Mouse (Mus musculus) neural tube, embryonic 13.5 days (tissue): ENCODE results near the gene Mcu. TPM values are rescaled to one million over a fixed set of nuclear protein-coding genes. Genes with fewer than 3 reads are reported as not detected.

ENCODE experiments used
- ATAC-seq: fragments of 200-750 bp; cut with Nextera tagmentation; 2 replicates; pipeline ENCODE4 v1.8.0; 2017; ENCODE audit warnings: low read depth, mild to moderate bottlenecking, moderate TSS enrichment, moderate library complexity
- H3K27ac ChIP-seq: fragments of 300-500 bp; sonication (generic); replicated peaks from 2 replicates; pipeline ENCODE4 v1.5.1; 2015; ENCODE audit warnings: moderate library complexity, mild to moderate bottlenecking, inconsistent platforms
- H3K27me3 ChIP-seq: fragments of 300-500 bp; sonication (generic); 2 replicates; pipeline ENCODE4 v1.6.1; 2015; ENCODE audit warnings: mild to moderate bottlenecking, inconsistent platforms
- H3K36me3 ChIP-seq: fragments of 300-500 bp; sonication (generic); 2 replicates; pipeline ENCODE4 v1.6.1; 2015; ENCODE audit warnings: mild to moderate bottlenecking, inconsistent platforms
- H3K4me1 ChIP-seq: fragments of 300-500 bp; sonication (generic); replicated peaks from 2 replicates; pipeline ENCODE4 v1.6.1; 2015; ENCODE audit warnings: inconsistent platforms
- H3K4me2 ChIP-seq: fragments of 300-500 bp; sonication (generic); 2 replicates; pipeline ENCODE4 v1.6.1; 2015; ENCODE audit warnings: inconsistent platforms, mild to moderate bottlenecking, moderate library complexity
- H3K4me3 ChIP-seq: fragments of 300-500 bp; sonication (generic); 2 replicates; pipeline ENCODE4 v1.5.1; 2015; ENCODE audit warnings: mild to moderate bottlenecking, inconsistent platforms
- H3K9ac ChIP-seq: fragments of 300-500 bp; sonication (generic); 2 replicates; pipeline ENCODE4 v1.6.1; 2015; ENCODE audit warnings: moderate library complexity, mild to moderate bottlenecking, inconsistent platforms
- H3K9me3 ChIP-seq: fragments of 300-500 bp; sonication (generic); 2 replicates; pipeline ENCODE4 v1.6.1; 2016; ENCODE audit warnings: inconsistent platforms
- WGBS: fragments of 180-500 bp; shearing (Covaris S2); methylation state at CpG from one replicate; pipeline ENCODE4 v1.1.7; 2015; 5-methylcytosine and 5-hydroxymethylcytosine counted together
- polyA plus RNA-seq: library from polyadenylated mRNA; unstranded; fragments of >200 nt; fragmentation: Nextera tagmentation; extraction: Ambion mirVana; gene quantifications from 2 replicates; pipeline ENCODE4 v1.2.1, GENCODE M21; 2015

Mcu gene
- polyA plus RNA-seq, 1 experiment from 2014 or later, result 34.4 TPM

GRCm38 (mm10) chr10:59441735-59442134, 174.8 kb downstream of the Mcu start, which contains the start of gene Oit3:
TSS of gene Oit3 (minus strand) at chr10:59441778.
- H3K27ac ChIP-seq, result no peak within 1 kb of the TSS
- H3K4me2 ChIP-seq, result no peak within 1 kb of the TSS
- H3K9me3 ChIP-seq, result no peaks in the 10 kb centered on the region
- WGBS, result 81% methylated on average over 11 of the region's 11 CpGs
- H3K9ac ChIP-seq, result no peak within 1 kb of the TSS
- peaks cover 9% of the 10 kb centered on the region for H3K4me1 ChIP-seq
- H3K36me3 ChIP-seq, result no peaks in the 10 kb centered on the region
- no peak within 1 kb of the TSS for H3K4me3 ChIP-seq
- ATAC-seq, result no peak
- H3K27me3 ChIP-seq, result no peaks in the 10 kb centered on the region

- ATAC-seq, result no peak
- WGBS, result 69% methylated on average over 6 of the region's 6 CpGs
- no peak overlapping the region for H3K9ac ChIP-seq
- no peaks in the 10 kb centered on the region for H3K9me3 ChIP-seq
- no peak overlapping the region for H3K27ac ChIP-seq
- H3K4me1 ChIP-seq, result peaks cover 9% of the 10 kb centered on the region
- H3K36me3 ChIP-seq, result no peaks in the 10 kb centered on the region
- H3K4me3 ChIP-seq, result no peak overlapping the region
- no peak overlapping the region for H3K4me2 ChIP-seq
- no peaks in the 10 kb centered on the region for H3K27me3 ChIP-seq
Observed at GRCm38 (mm10) chr10:59440177-59440576, 176.3 kb downstream of the Mcu start.

- Histone ChIP-seq H3K27me3 (no peaks in the 10 kb centered on the region), H3K9ac (no peak overlapping the region), H3K4me1 (peaks cover 5% of the 10 kb centered on the region), H3K9me3 (no peaks in the 10 kb centered on the region), H3K27ac (no peak overlapping the region), H3K4me2 (no peak overlapping the region), H3K36me3 (no peaks in the 10 kb centered on the region), H3K4me3 (no peak overlapping the region)
- 68% methylated on average over 5 of the region's 5 CpGs for WGBS
- no peak for ATAC-seq
Observed at GRCm38 (mm10) chr10:59439508-59439931, 177.0 kb downstream of the Mcu start.

- peaks cover 5% of the 10 kb centered on the region; the same call in 1 of the 2 replicates for H3K4me1 ChIP-seq
- no peak overlapping the region for H3K27ac ChIP-seq
- no peaks in the 10 kb centered on the region for H3K27me3 ChIP-seq
- ATAC-seq, result no peak
- 94% methylated on average over 12 of the region's 12 CpGs for WGBS
- no peaks in the 10 kb centered on the region for H3K9me3 ChIP-seq
- no peak overlapping the region for H3K4me2 ChIP-seq
- H3K4me3 ChIP-seq, result no peak overlapping the region
- no peak overlapping the region for H3K9ac ChIP-seq
- H3K36me3 ChIP-seq, result no peaks in the 10 kb centered on the region
Observed at GRCm38 (mm10) chr10:59438651-59439050, 177.8 kb downstream of the Mcu start.

GRCm38 (mm10) chr10:59435746-59436145, 180.7 kb downstream of the Mcu start:
- WGBS, result 95% methylated on average over 18 of the region's 18 CpGs
- Histone ChIP-seq H3K4me1 (no peaks in the 10 kb centered on the region), H3K4me2 (no peak overlapping the region), H3K4me3 (no peak overlapping the region), H3K27ac (no peak overlapping the region), H3K9me3 (no peaks in the 10 kb centered on the region), H3K9ac (no peak overlapping the region), H3K27me3 (no peaks in the 10 kb centered on the region), H3K36me3 (no peaks in the 10 kb centered on the region)
- ATAC-seq, result no peak

- 78% methylated on average over 6 of the region's 6 CpGs for WGBS
Observed at GRCm38 (mm10) chr10:59430701-59431218, 185.7 kb downstream of the Mcu start.

GRCm38 (mm10) chr10:59429448-59430135, 186.9 kb downstream of the Mcu start:
- WGBS, result 68% methylated on average over 16 of the region's 16 CpGs
- H3K4me2 ChIP-seq, result 0 out of 2 replicates have a peak overlapping the region, but pooled peaks have one; percentile 4
- H3K27me3 ChIP-seq, result no peaks in the 10 kb centered on the region
- peaks cover 6% of the 10 kb centered on the region for H3K4me1 ChIP-seq
- no peaks in the 10 kb centered on the region for H3K36me3 ChIP-seq
- H3K4me3 ChIP-seq, result no peak overlapping the region
- no peak overlapping the region for H3K27ac ChIP-seq
- H3K9ac ChIP-seq, result no peak overlapping the region
- ATAC-seq, result no peak
- H3K9me3 ChIP-seq, result no peaks in the 10 kb centered on the region

More at GRCm38 (mm10) chr10:59430701-59431218, 185.7 kb downstream of the Mcu start:
- H3K4me2 ChIP-seq, result no peak overlapping the region
- H3K27me3 ChIP-seq, result no peaks in the 10 kb centered on the region
- H3K9me3 ChIP-seq, result no peaks in the 10 kb centered on the region
- H3K4me3 ChIP-seq, result no peak overlapping the region
- no peaks in the 10 kb centered on the region for H3K36me3 ChIP-seq
- H3K27ac ChIP-seq, result no peak overlapping the region
- ATAC-seq, result no peak
- no peak overlapping the region for H3K9ac ChIP-seq
- peaks cover 6% of the 10 kb centered on the region for H3K4me1 ChIP-seq

GRCm38 (mm10) chr10:59426371-59426770, 190.1 kb downstream of the Mcu start:
- H3K27ac ChIP-seq, result no peak overlapping the region
- H3K9me3 ChIP-seq, result no peaks in the 10 kb centered on the region
- H3K9ac ChIP-seq, result no peak overlapping the region
- no peak overlapping the region for H3K4me3 ChIP-seq
- peaks cover 6% of the 10 kb centered on the region for H3K4me1 ChIP-seq
- WGBS, result 85% methylated on average over 4 of the region's 4 CpGs
- no peaks in the 10 kb centered on the region for H3K27me3 ChIP-seq
- no peak for ATAC-seq
- H3K4me2 ChIP-seq, result no peak overlapping the region
- no peaks in the 10 kb centered on the region for H3K36me3 ChIP-seq

- Histone ChIP-seq H3K4me1 (peaks cover 6% of the 10 kb centered on the region), H3K36me3 (no peaks in the 10 kb centered on the region), H3K27me3 (no peaks in the 10 kb centered on the region), H3K4me3 (no peak overlapping the region), H3K4me2 (no peak overlapping the region), H3K9me3 (no peaks in the 10 kb centered on the region), H3K9ac (no peak overlapping the region), H3K27ac (no peak overlapping the region)
- no peak for ATAC-seq
- WGBS, result 90% methylated on average over 7 of the region's 7 CpGs
Observed at GRCm38 (mm10) chr10:59425369-59425768, 191.1 kb downstream of the Mcu start.

GRCm38 (mm10) chr10:59424453-59424852, 192.0 kb downstream of the Mcu start:
- 67% methylated on average over 3 of the region's 3 CpGs for WGBS
- ATAC-seq, result no peak
- H3K36me3 ChIP-seq, result no peaks in the 10 kb centered on the region
- no peak overlapping the region for H3K4me3 ChIP-seq
- H3K27me3 ChIP-seq, result no peaks in the 10 kb centered on the region
- H3K27ac ChIP-seq, result no peak overlapping the region
- no peak overlapping the region for H3K9ac ChIP-seq
- H3K4me2 ChIP-seq, result no peak overlapping the region
- no peaks in the 10 kb centered on the region for H3K9me3 ChIP-seq
- peaks cover 2% of the 10 kb centered on the region for H3K4me1 ChIP-seq

- H3K9me3 ChIP-seq, result no peaks in the 10 kb centered on the region
- H3K27ac ChIP-seq, result no peak overlapping the region
- H3K4me2 ChIP-seq, result no peak overlapping the region
- H3K4me3 ChIP-seq, result no peak overlapping the region
- H3K4me1 ChIP-seq, result no peaks in the 10 kb centered on the region
- H3K36me3 ChIP-seq, result no peaks in the 10 kb centered on the region
- H3K27me3 ChIP-seq, result no peaks in the 10 kb centered on the region
- 87% methylated on average over 4 of the region's 4 CpGs for WGBS
- no peak overlapping the region for H3K9ac ChIP-seq
- no peak for ATAC-seq
Observed at GRCm38 (mm10) chr10:59419516-59419915, 197.0 kb downstream of the Mcu start.

GRCm38 (mm10) chr10:59416623-59417022, 199.9 kb downstream of the Mcu start:
- Histone ChIP-seq H3K4me2 (no peak overlapping the region), H3K9me3 (no peaks in the 10 kb centered on the region), H3K4me1 (no peaks in the 10 kb centered on the region), H3K27ac (no peak overlapping the region), H3K9ac (no peak overlapping the region), H3K4me3 (no peak overlapping the region), H3K27me3 (no peaks in the 10 kb centered on the region), H3K36me3 (no peaks in the 10 kb centered on the region)
- no peak for ATAC-seq
- 90% methylated on average over 3 of the region's 3 CpGs for WGBS

- Histone ChIP-seq H3K36me3 (no peaks in the 10 kb centered on the region), H3K27me3 (no peaks in the 10 kb centered on the region), H3K9me3 (no peaks in the 10 kb centered on the region), H3K27ac (no peak overlapping the region), H3K4me3 (no peak overlapping the region), H3K9ac (no peak overlapping the region), H3K4me2 (no peak overlapping the region), H3K4me1 (no peaks in the 10 kb centered on the region)
- no peak for ATAC-seq
- 93% methylated on average over 4 of the region's 4 CpGs for WGBS
Observed at GRCm38 (mm10) chr10:59413711-59414110, 202.8 kb downstream of the Mcu start.
